Mouse (Mus musculus): ENCODE measurements at regions not wholly inside any gene's neighbourhood (a gene's known extent, or its start where the extent isn't known, plus 50 kb on each side); places are given as distances from the start of the nearest gene placed in this dataset.

GRCm38 (mm10) chr3:17201773-17202172, 746.4 kb upstream of the Cypt12 start:
- no peak for TF ChIP-seq POLR2A (IDR thresholded peaks at IDR 0.05; ENCODE audit: insufficient read depth, low read length)
- no peak for TF ChIP-seq EP300 (IDR thresholded peaks at IDR 0.05; ENCODE audit: insufficient read depth, low read depth, low read length)
- no peak for TF ChIP-seq CTCF (IDR thresholded peaks at IDR 0.05; ENCODE audit: low read depth, low read length)
- H3K36me3 ChIP-seq (ENCODE audit: control insufficient read depth, insufficient read depth, low read length, poor library complexity, severe bottlenecking) = no peaks in the 10 kb centered on the region
- H3K4me1 ChIP-seq (ENCODE audit: control insufficient read depth, insufficient read depth, low read length) = no peaks in the 10 kb centered on the region
- no peaks in the 10 kb centered on the region for H3K27me3 ChIP-seq (ENCODE audit: control insufficient read depth, insufficient read depth, low read length, poor library complexity, severe bottlenecking)
- no peak overlapping the region for H3K4me3 ChIP-seq (ENCODE audit: low read depth, low read length)
- H3K9me3 ChIP-seq (replicated peaks; ENCODE audit: control insufficient read depth, insufficient read depth, low read length, poor library complexity, severe bottlenecking) = no peaks in the 10 kb centered on the region
- no peak overlapping the region for H3K9ac ChIP-seq (ENCODE audit: low read depth, poor library complexity, severe bottlenecking)
- H3K27ac ChIP-seq (ENCODE audit: insufficient read depth, low read length) = no peak overlapping the region

GRCm38 (mm10) chr3:17214031-17214430, 734.2 kb upstream of the Cypt12 start:
- Histone ChIP-seq H3K9ac (ENCODE audit: low read depth, poor library complexity, severe bottlenecking) (no peak overlapping the region), H3K27me3 (ENCODE audit: control insufficient read depth, insufficient read depth, low read length, poor library complexity, severe bottlenecking) (no peaks in the 10 kb centered on the region), H3K4me1 (ENCODE audit: control insufficient read depth, insufficient read depth, low read length) (no peaks in the 10 kb centered on the region), H3K4me3 (ENCODE audit: low read depth, low read length) (no peak overlapping the region), H3K9me3 (replicated peaks; ENCODE audit: control insufficient read depth, insufficient read depth, low read length, poor library complexity, severe bottlenecking) (no peaks in the 10 kb centered on the region), H3K27ac (ENCODE audit: insufficient read depth, low read length) (no peak overlapping the region), H3K36me3 (ENCODE audit: control insufficient read depth, insufficient read depth, low read length, poor library complexity, severe bottlenecking) (no peaks in the 10 kb centered on the region)
- TF ChIP-seq CTCF (IDR thresholded peaks at IDR 0.05; ENCODE audit: low read depth, low read length) = no peak
- no peak for TF ChIP-seq POLR2A (IDR thresholded peaks at IDR 0.05; ENCODE audit: insufficient read depth, low read length)
- TF ChIP-seq EP300 (IDR thresholded peaks at IDR 0.05; ENCODE audit: insufficient read depth, low read depth, low read length) = no peak

- no peak for TF ChIP-seq CTCF (IDR thresholded peaks at IDR 0.05; ENCODE audit: low read depth, low read length)
- TF ChIP-seq POLR2A (IDR thresholded peaks at IDR 0.05; ENCODE audit: insufficient read depth, low read length) = no peak
- no peak for TF ChIP-seq EP300 (IDR thresholded peaks at IDR 0.05; ENCODE audit: insufficient read depth, low read depth, low read length)
- no peak overlapping the region for H3K9ac ChIP-seq (ENCODE audit: low read depth, poor library complexity, severe bottlenecking)
Measured at GRCm38 (mm10) chr3:17216825-17217224, 731.4 kb upstream of the Cypt12 start.

GRCm38 (mm10) chr3:17238407-17238806, 709.8 kb upstream of the Cypt12 start:
- Histone ChIP-seq H3K27me3 (ENCODE audit: control insufficient read depth, insufficient read depth, low read length, poor library complexity, severe bottlenecking) (no peaks in the 10 kb centered on the region; the same call in 1 of the 2 replicates), H3K9me3 (replicated peaks; ENCODE audit: control insufficient read depth, insufficient read depth, low read length, poor library complexity, severe bottlenecking) (no peaks in the 10 kb centered on the region)
- TF ChIP-seq EP300 (IDR thresholded peaks at IDR 0.05; ENCODE audit: insufficient read depth, low read depth, low read length) (no peak), POLR2A (IDR thresholded peaks at IDR 0.05; ENCODE audit: insufficient read depth, low read length) (no peak)

More at GRCm38 (mm10) chr3:17216825-17217224, 731.4 kb upstream of the Cypt12 start:
- H3K27ac ChIP-seq (ENCODE audit: insufficient read depth, low read length) = no peak overlapping the region
- H3K27me3 ChIP-seq (ENCODE audit: control insufficient read depth, insufficient read depth, low read length, poor library complexity, severe bottlenecking) = no peaks in the 10 kb centered on the region
- no peaks in the 10 kb centered on the region for H3K36me3 ChIP-seq (ENCODE audit: control insufficient read depth, insufficient read depth, low read length, poor library complexity, severe bottlenecking)
- no peak overlapping the region for H3K4me3 ChIP-seq (ENCODE audit: low read depth, low read length)
- H3K9me3 ChIP-seq (replicated peaks; ENCODE audit: control insufficient read depth, insufficient read depth, low read length, poor library complexity, severe bottlenecking) = no peaks in the 10 kb centered on the region
- H3K4me1 ChIP-seq (ENCODE audit: control insufficient read depth, insufficient read depth, low read length) = no peaks in the 10 kb centered on the region

GRCm38 (mm10) chr3:17258397-17258796, 689.8 kb upstream of the Cypt12 start:
- no peak for TF ChIP-seq EP300 (IDR thresholded peaks at IDR 0.05; ENCODE audit: insufficient read depth, low read depth, low read length)
- TF ChIP-seq POLR2A (IDR thresholded peaks at IDR 0.05; ENCODE audit: insufficient read depth, low read length) = no peak
- no peak for TF ChIP-seq CTCF (IDR thresholded peaks at IDR 0.05; ENCODE audit: low read depth, low read length)
- Histone ChIP-seq H3K9ac (ENCODE audit: low read depth, poor library complexity, severe bottlenecking) (no peak overlapping the region), H3K4me1 (ENCODE audit: control insufficient read depth, insufficient read depth, low read length) (no peaks in the 10 kb centered on the region), H3K27ac (ENCODE audit: insufficient read depth, low read length) (no peak overlapping the region), H3K9me3 (replicated peaks; ENCODE audit: control insufficient read depth, insufficient read depth, low read length, poor library complexity, severe bottlenecking) (no peaks in the 10 kb centered on the region), H3K36me3 (ENCODE audit: control insufficient read depth, insufficient read depth, low read length, poor library complexity, severe bottlenecking) (no peaks in the 10 kb centered on the region), H3K27me3 (ENCODE audit: control insufficient read depth, insufficient read depth, low read length, poor library complexity, severe bottlenecking) (no peaks in the 10 kb centered on the region), H3K4me3 (ENCODE audit: low read depth, low read length) (no peak overlapping the region)

More at GRCm38 (mm10) chr3:17238407-17238806, 709.8 kb upstream of the Cypt12 start:
- Histone ChIP-seq H3K27ac (ENCODE audit: insufficient read depth, low read length) (no peak overlapping the region), H3K9ac (ENCODE audit: low read depth, poor library complexity, severe bottlenecking) (no peak overlapping the region), H3K36me3 (ENCODE audit: control insufficient read depth, insufficient read depth, low read length, poor library complexity, severe bottlenecking) (no peaks in the 10 kb centered on the region), H3K4me3 (ENCODE audit: low read depth, low read length) (no peak overlapping the region), H3K4me1 (ENCODE audit: control insufficient read depth, insufficient read depth, low read length) (no peaks in the 10 kb centered on the region)

- no peak overlapping the region for H3K9ac ChIP-seq (ENCODE audit: low read depth, poor library complexity, severe bottlenecking)
- TF ChIP-seq CTCF (IDR thresholded peaks at IDR 0.05; ENCODE audit: low read depth, low read length) (no peak), EP300 (IDR thresholded peaks at IDR 0.05; ENCODE audit: insufficient read depth, low read depth, low read length) (no peak), POLR2A (IDR thresholded peaks at IDR 0.05; ENCODE audit: insufficient read depth, low read length) (no peak)
- no peak overlapping the region for H3K27ac ChIP-seq (ENCODE audit: insufficient read depth, low read length)
Measured at GRCm38 (mm10) chr3:17259093-17259492, 689.1 kb upstream of the Cypt12 start.

More at GRCm38 (mm10) chr3:17259093-17259492, 689.1 kb upstream of the Cypt12 start:
- no peaks in the 10 kb centered on the region for H3K4me1 ChIP-seq (ENCODE audit: control insufficient read depth, insufficient read depth, low read length)
- no peak overlapping the region for H3K4me3 ChIP-seq (ENCODE audit: low read depth, low read length)
- no peaks in the 10 kb centered on the region for H3K9me3 ChIP-seq (replicated peaks; ENCODE audit: control insufficient read depth, insufficient read depth, low read length, poor library complexity, severe bottlenecking)
- no peaks in the 10 kb centered on the region for H3K36me3 ChIP-seq (ENCODE audit: control insufficient read depth, insufficient read depth, low read length, poor library complexity, severe bottlenecking)
- H3K27me3 ChIP-seq (ENCODE audit: control insufficient read depth, insufficient read depth, low read length, poor library complexity, severe bottlenecking) = no peaks in the 10 kb centered on the region
